Mouse (Mus musculus) brain, embryonic 14.5 days (tissue): Measurements from ENCODE around the gene Dchs2.

Source experiments
- CTCF ChIP-seq: fragments of 200-500 bp; IDR thresholded peaks from 2 replicates; pipeline ENCODE4 v1.5.1; 2012; ENCODE audit warnings: inconsistent platforms, mild to moderate bottlenecking, moderate library complexity, borderline replicate concordance; ENCODE audit not compliant: insufficient read depth, insufficient read length; ENCODE audit errors: extremely low read depth
- POLR2A ChIP-seq: fragments of 200-500 bp; IDR thresholded peaks from 2 replicates; pipeline ENCODE4 v1.6.1; 2012; ENCODE audit warnings: mild to moderate bottlenecking, inconsistent platforms, borderline replicate concordance; ENCODE audit not compliant: poor library complexity, insufficient read depth, insufficient read length, severe bottlenecking; ENCODE audit errors: extremely low read depth

DNA sequence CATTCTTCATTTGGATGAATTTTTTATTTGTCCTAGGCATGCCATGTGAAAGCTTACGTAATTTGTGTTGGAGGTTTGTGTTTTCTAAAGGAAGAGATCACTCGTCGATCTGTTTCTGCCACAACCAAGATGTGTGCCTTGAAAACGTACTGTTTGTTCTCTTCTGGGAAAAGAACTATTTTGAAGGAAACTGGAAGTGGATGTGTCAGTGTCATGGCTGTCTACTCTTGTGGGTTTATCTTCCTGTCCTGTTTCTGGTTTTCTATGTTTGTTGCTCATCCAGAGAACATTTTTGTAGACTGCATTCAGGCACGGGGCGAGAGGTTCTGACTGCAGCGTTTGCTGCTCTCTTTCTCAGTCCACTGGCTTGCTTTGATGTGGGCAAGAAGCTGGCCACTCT is 124.2 kb downstream of the Dchs2 start:
- TF ChIP-seq CTCF, result no peak
- no peak for TF ChIP-seq POLR2A
